Mouse (Mus musculus) E14TG2a.4 (cell line): Measurements from ENCODE around the gene Naa20.

Source experiments
- H3K27me3 ChIP-seq: 2 replicates; pipeline ENCODE4 v1.6.1; 2014; ENCODE audit warnings: low read length, control low read depth; ENCODE audit not compliant: insufficient read depth
- H3K36me3 ChIP-seq: 2 replicates; pipeline ENCODE4 v1.6.1; 2014; ENCODE audit warnings: low read length, control low read depth; ENCODE audit not compliant: insufficient read depth
- H3K4me1 ChIP-seq: replicated peaks from 2 replicates; pipeline ENCODE4 v1.6.1; 2014; ENCODE audit warnings: low read depth, low read length, control low read depth
- H3K4me3 ChIP-seq: replicated peaks from 2 replicates; pipeline ENCODE4 v1.5.1; 2014; ENCODE audit warnings: mild to moderate bottlenecking, low read length
- H3K9me3 ChIP-seq: 2 replicates; pipeline ENCODE4 v1.6.1; 2014; ENCODE audit warnings: low read length, control low read depth
- CTCF ChIP-seq: conservative IDR thresholded peaks from 2 replicates; pipeline ENCODE4 v1.5.1; 2014; ENCODE audit warnings: low read length
- NANOG ChIP-seq: IDR thresholded peaks from 2 replicates; pipeline ENCODE4 v1.6.1; 2014; ENCODE audit warnings: borderline replicate concordance, low read length, mixed read lengths
- POU5F1 ChIP-seq: IDR thresholded peaks from 2 replicates; pipeline ENCODE4 v1.6.1; 2014; ENCODE audit warnings: low read length, borderline replicate concordance

Gene Naa20

DNA sequence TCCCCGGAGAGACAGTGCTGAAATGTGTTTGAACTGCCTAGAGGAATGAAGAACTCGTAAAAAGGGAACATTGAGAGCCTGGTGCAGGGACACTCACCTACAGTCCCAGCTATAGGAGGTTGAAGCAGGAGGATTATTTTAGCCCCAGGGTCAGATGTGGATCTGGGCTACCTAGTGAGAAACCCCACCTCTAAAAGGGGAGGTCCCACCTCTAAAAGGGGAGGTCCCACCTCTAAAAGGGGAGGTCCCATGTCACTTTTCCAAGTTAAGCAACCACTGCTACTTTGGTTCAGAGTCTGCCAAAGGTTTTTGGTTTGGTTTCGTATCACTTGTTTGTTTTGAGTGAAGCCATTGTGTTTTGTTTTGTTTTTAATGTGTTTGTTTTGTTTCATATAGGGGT lies 36.6 kb upstream of the Naa20 start:
- Histone ChIP-seq H3K36me3 (no peaks in the 10 kb centered on the region), H3K4me3 (no peak overlapping the region), H3K27me3 (peaks cover 13% of the 10 kb centered on the region), H3K4me1 (peaks cover 35% of the 10 kb centered on the region), H3K9me3 (no peaks in the 10 kb centered on the region)
- TF ChIP-seq POU5F1 (no peak), CTCF (no peak), NANOG (no peak)

DNA sequence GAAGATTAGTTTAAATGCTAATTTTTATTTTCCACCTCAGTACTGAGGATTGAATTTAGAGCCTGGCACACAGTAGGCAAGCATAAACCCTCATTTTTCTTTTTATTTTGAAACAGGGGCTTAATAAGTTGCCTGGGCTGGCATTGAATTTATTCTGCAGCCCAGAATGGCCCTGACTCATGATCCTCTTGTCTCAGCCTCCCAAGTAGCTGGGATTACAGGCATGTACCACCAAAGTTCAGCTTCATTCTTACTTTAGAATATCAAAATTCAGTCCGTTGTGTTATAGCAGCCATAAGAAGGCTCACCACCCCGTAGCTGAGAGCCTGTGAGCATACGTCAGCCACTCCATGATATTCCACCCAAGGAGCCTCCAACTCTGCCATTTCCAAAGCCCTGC lies 35.7 kb upstream of the Naa20 start:
- H3K4me3 ChIP-seq = no peak overlapping the region

DNA sequence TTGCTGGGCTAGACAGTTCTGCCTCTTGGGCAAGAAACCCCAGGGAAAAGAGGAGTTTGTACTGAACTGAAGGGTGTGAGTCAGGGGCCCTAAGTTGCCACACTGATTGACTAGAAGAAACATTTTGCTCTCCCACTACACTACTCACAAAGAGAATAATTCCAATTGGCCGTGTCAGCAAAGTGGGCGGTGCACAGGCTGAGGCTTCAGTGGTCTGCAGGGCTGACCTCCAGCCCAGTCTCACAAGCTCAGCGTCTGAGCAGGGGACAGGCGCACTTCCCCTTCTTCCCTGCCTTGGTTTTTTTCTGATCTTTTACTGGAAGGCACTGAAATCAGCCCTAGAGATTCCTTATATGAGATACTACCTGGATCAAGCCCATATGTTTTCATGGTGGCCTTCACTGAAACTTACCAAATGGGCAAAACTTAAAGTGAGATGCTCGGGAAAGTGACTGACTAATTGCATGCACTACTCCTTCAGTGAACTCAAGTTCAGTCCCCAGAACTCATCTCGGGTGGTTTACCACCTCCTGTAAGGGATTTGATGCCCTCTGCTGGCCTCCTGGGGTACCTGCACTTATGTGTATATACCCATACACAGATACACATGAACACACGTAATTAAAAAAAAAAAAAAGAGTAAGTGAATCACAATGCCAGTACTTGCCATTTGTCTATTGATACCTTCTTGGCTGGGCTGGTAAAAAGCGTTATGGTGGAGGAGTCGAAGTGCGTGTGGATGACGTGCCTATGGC lies 35.0 kb upstream of the Naa20 start:
- H3K27me3 ChIP-seq = no peaks in the 10 kb centered on the region
- no peaks in the 10 kb centered on the region for H3K9me3 ChIP-seq
- H3K4me3 ChIP-seq = no peak overlapping the region
- peaks cover 22% of the 10 kb centered on the region for H3K4me1 ChIP-seq
- H3K36me3 ChIP-seq = no peaks in the 10 kb centered on the region
- peak; percentile 60 for TF ChIP-seq CTCF
- no peak for TF ChIP-seq POU5F1
- TF ChIP-seq NANOG = no peak

More for the DNA sequence above, 35.7 kb upstream of the Naa20 start:
- Histone ChIP-seq H3K36me3 (no peaks in the 10 kb centered on the region), H3K4me1 (peaks cover 28% of the 10 kb centered on the region), H3K27me3 (peaks cover 5% of the 10 kb centered on the region), H3K9me3 (no peaks in the 10 kb centered on the region)
- TF ChIP-seq NANOG (no peak), CTCF (no peak), POU5F1 (no peak)

DNA sequence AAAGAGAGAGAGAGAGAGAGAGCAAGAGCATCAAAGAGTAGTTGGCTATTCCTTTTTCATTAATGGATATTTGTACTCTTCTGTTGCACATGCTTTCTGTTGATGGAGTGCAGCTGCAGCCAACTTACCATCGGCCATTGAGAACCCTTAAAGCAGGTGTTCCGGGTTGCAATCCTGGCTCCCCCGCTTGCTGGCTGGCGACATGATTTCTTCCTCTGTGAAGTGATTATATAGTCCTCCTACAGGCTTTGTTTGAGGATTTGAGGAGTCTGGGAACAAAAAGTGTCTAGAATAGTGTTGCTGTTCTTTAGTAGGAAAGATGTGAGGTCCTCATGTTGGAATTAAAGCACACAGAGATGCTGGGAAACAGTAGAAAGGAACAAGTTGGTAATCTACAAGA lies 30.6 kb upstream of the Naa20 start:
- Histone ChIP-seq H3K27me3 (no peaks in the 10 kb centered on the region), H3K4me1 (peaks cover 26% of the 10 kb centered on the region), H3K9me3 (no peaks in the 10 kb centered on the region), H3K36me3 (no peaks in the 10 kb centered on the region), H3K4me3 (no peak overlapping the region)
- TF ChIP-seq NANOG (no peak), CTCF (no peak), POU5F1 (no peak)

DNA sequence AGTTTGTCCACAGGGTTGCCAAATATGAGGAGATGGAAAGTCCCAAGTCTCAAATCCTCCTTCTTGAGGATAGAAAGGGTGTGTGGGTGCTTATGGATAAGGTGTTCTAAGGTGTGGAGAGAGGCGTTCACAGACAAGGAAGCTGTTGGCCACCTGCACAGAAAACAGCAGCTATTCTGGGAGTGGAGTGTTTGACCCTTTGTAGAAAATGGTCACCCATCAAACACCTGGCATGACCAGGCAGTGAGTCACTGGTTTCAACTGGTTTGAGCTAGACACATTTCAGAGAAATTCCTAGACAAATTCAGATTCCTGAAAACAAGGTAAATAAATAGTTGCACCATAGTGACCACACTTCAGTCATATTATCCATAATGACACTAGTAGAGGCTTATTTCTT lies 29.8 kb upstream of the Naa20 start:
- Histone ChIP-seq H3K4me3 (no peak overlapping the region), H3K4me1 (peaks cover 22% of the 10 kb centered on the region), H3K9me3 (no peaks in the 10 kb centered on the region), H3K36me3 (no peaks in the 10 kb centered on the region), H3K27me3 (no peaks in the 10 kb centered on the region)
- TF ChIP-seq POU5F1 (no peak), CTCF (no peak), NANOG (no peak)

DNA sequence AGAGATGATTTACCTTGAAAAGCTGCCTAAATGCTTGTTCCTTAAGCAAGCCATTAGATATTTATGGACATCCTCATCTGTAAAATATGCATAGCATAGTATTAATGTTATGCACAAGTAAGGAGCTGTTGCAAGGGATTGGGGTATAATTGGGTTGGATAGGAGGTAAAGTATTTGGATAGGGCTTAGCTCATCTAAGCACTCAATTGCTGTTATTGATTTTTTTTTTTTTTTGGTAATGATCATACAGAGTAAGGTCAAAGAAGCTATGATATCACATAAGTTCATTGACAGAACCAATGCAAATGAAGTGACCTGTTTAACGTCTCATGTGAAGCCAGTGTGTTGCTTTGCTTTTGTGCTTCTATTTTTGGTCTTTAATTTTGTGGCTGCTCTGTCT lies 27.9 kb upstream of the Naa20 start:
- H3K9me3 ChIP-seq = no peaks in the 10 kb centered on the region
- H3K36me3 ChIP-seq = no peaks in the 10 kb centered on the region
- H3K4me1 ChIP-seq = peaks cover 22% of the 10 kb centered on the region
- no peak overlapping the region for H3K4me3 ChIP-seq
- TF ChIP-seq CTCF (no peak), NANOG (no peak), POU5F1 (no peak)
- no peaks in the 10 kb centered on the region for H3K27me3 ChIP-seq

DNA sequence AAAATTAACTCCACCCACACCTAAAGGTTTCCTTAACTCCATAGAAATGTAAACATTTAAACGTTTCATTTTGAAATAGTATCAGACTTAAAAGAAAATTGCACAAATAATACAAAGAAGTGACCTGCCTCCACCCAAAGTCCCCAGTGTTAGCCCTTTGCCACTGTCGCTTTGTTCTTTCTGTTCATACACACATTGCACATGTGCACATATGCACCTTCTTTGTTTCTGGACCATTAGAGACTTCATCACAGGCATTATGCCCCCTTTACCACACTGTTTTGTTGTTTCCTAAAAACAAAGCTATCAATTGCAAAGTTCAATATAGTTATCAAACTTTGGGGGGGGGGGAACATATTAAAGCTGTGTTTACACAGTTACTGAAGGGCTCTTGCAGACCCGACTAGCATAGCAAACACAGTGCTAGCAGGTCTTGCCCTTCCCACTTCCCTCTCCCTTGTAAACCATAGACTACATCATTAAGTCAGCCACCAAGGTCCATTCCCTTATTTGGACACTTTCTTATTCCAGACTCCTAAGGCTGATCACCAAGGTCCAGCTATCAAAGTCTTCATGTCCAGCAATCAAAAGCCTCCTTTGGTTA lies 26.9 kb upstream of the Naa20 start:
- H3K9me3 ChIP-seq = no peaks in the 10 kb centered on the region
- TF ChIP-seq POU5F1 (no peak), CTCF (no peak), NANOG (no peak)

DNA sequence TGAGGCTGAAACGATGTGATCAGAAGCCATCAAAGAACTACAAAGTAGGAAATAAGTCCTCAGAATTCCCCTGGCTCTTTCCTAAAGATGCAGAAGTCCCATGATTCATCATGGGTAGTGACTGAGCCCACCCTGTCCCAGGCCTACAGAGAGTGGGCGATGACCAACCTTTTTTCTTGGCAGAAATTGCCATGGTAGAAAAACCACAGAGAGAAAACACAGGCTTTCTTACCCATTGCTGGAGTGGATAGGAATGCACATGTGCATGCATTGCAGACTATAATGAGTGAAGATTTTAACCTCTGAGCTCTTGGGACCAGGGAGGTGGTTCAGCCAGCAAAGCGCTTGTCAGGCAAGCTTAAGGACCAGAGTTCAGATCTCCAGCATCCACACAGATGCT lies 24.7 kb upstream of the Naa20 start:
- Histone ChIP-seq H3K36me3 (no peaks in the 10 kb centered on the region), H3K9me3 (peaks cover 9% of the 10 kb centered on the region), H3K4me3 (no peak overlapping the region), H3K27me3 (no peaks in the 10 kb centered on the region), H3K4me1 (peaks cover 31% of the 10 kb centered on the region)
- TF ChIP-seq POU5F1 = no peak
- no peak for TF ChIP-seq NANOG
- TF ChIP-seq CTCF = no peak

More for the DNA sequence above, 26.9 kb upstream of the Naa20 start:
- no peaks in the 10 kb centered on the region for H3K36me3 ChIP-seq
- H3K4me3 ChIP-seq = no peak overlapping the region
- H3K4me1 ChIP-seq = peaks cover 22% of the 10 kb centered on the region
- no peaks in the 10 kb centered on the region for H3K27me3 ChIP-seq
